In the genomic region with DNA sequence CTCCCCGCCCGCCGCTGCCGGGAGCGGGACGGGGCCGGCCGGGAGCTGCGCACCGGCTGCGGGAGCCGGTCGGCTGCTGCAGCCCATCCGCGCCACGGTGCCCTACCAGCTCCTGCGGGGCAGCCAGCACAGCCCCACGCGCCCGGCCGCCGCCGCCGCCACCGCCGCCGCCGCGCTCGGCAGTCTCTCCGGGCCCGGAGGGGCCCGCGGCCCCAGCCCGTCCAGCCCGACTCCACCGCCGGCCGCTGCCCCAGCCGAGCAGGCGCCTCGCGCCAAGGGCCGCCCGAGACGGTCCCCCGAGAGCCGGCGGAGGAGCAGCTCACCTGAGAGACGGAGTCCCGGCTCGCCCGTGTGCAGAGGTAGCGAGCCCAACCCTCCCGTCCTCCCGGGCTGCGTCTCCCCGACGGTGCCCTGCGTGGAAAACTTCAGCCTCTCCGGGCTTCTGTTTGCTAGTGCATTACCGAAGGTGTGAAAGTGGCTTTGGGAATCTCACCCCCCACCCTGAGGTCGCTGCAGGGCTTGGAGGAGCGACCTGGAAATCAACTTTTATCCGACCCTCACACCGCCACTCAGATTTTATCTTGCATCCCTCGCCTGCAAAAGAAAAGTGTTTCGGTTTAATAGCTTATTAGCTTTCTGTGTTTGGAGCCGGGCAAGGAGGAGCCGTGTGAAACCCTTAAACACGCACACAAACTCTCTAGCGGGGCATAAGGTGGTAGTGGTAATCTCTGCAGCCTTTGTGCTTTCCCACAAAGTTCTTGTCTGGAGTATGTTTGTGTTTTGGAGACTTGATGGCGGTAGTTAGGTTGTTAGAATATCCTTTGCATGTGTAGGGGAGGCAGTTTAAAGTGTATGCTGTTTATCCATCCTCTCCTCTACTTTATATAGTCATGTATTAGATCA, we compare ENCODE assay signal across 8 mouse cellular contexts. TPM values are rescaled to one million over a fixed set of nuclear protein-coding genes. Genes with fewer than 3 reads are reported as not detected.
DNase-seq lines count a peak whose midpoint lies in the region; ATAC-seq and TF ChIP-seq lines count a peak whose summit lies in the region.

No protein-coding gene starts in this region.

- ATAC-seq in forebrain, embryonic 14.5 days, result no peak; the same call in 1 of the 2 replicates
- ATAC-seq in midbrain, embryonic 11.5 days (ENCODE audit: low FRiP score), result no peak
- ATAC-seq in stomach, embryonic 14.5 days (ENCODE audit: insufficient number of reproducible peaks, insufficient read depth, low FRiP score, low read depth), result peak; percentile 7; the same call in 1 of the 2 replicates

- peak overlapping the region; percentile 64 for H3K4me2 ChIP-seq in forebrain, embryonic 14.5 days (ENCODE audit: low read length)
- peak overlapping the region; percentile 70 for H3K4me2 ChIP-seq in midbrain, embryonic 11.5 days
- peak overlapping the region; percentile 56 for H3K4me2 ChIP-seq in stomach, embryonic 14.5 days (replicated peaks; ENCODE audit: low read depth, low read length)

- peaks cover 16% of the 10 kb centered on the region for H3K4me1 ChIP-seq in forebrain, embryonic 14.5 days (ENCODE audit: control insufficient read depth, insufficient read depth, low read length)
- peaks cover 14% of the 10 kb centered on the region; the same call in 1 of the 2 replicates for H3K4me1 ChIP-seq in midbrain, embryonic 11.5 days (ENCODE audit: control insufficient read depth, insufficient read depth, low read length)
- H3K4me1 ChIP-seq in stomach, embryonic 14.5 days (ENCODE audit: control insufficient read depth, insufficient read depth, low read length), result peaks cover 13% of the 10 kb centered on the region; the same call in 1 of the 2 replicates

- H3K36me3 ChIP-seq in forebrain, embryonic 14.5 days (ENCODE audit: control insufficient read depth, insufficient read depth, low read length), result no peaks in the 10 kb centered on the region
- H3K36me3 ChIP-seq in midbrain, embryonic 11.5 days (ENCODE audit: control insufficient read depth, insufficient read depth, low read length), result no peaks in the 10 kb centered on the region
- no peaks in the 10 kb centered on the region for H3K36me3 ChIP-seq in stomach, embryonic 14.5 days (ENCODE audit: control insufficient read depth, insufficient read depth, low read length)

- H3K27me3 ChIP-seq in forebrain, embryonic 14.5 days (replicated peaks; ENCODE audit: control insufficient read depth, insufficient read depth, low read length), result no peaks in the 10 kb centered on the region
- H3K27me3 ChIP-seq in midbrain, embryonic 11.5 days (ENCODE audit: control insufficient read depth, insufficient read depth, low read length), result no peaks in the 10 kb centered on the region
- no peaks in the 10 kb centered on the region for H3K27me3 ChIP-seq in stomach, embryonic 14.5 days (ENCODE audit: control insufficient read depth, insufficient read depth, low read length)

- peak overlapping the region; percentile 99 for H3K27ac ChIP-seq in layer of hippocampus, adult 2 months
- H3K27ac ChIP-seq in forebrain, embryonic 14.5 days (ENCODE audit: low read depth, low read length), result peak overlapping the region; percentile 100
- H3K27ac ChIP-seq in midbrain, embryonic 11.5 days (ENCODE audit: low read depth, low read length), result peak overlapping the region; percentile 99
- peak overlapping the region; percentile 99 for H3K27ac ChIP-seq in stomach, embryonic 14.5 days (ENCODE audit: low read length)

- H3K9me3 ChIP-seq in forebrain, embryonic 14.5 days (replicated peaks; ENCODE audit: control insufficient read depth, low read length), result no peaks in the 10 kb centered on the region
- H3K9me3 ChIP-seq in midbrain, embryonic 11.5 days (ENCODE audit: control insufficient read depth, low read length), result no peaks in the 10 kb centered on the region
- no peaks in the 10 kb centered on the region for H3K9me3 ChIP-seq in stomach, embryonic 14.5 days (ENCODE audit: control insufficient read depth, low read depth, low read length)

- DNase-seq in layer of hippocampus, adult 2 months (ENCODE audit: low spot score in 2 of 2), result no peak
- DNase-seq in layer of hippocampus, adult 9-10 months (ENCODE audit: low spot score), result no peak
- DNase-seq in c-Kit-negative CD71-positive TER-119-positive erythroid progenitor cells, embryonic 14.5 days (ENCODE audit: low read depth, low spot score), result peak; percentile 34
- DNase-seq in forebrain, embryonic 14.5 days (ENCODE audit: low spot score), result peak; percentile 42
- peak; percentile 41 to 57 for DNase-seq in heart, postnatal 36 days
- peak; percentile 19 to 22 for DNase-seq in left cerebral cortex, postnatal 25 days (ENCODE audit: low spot score in 2 of 2)
- peak; percentile 96 for DNase-seq in midbrain, embryonic 11.5 days (ENCODE audit: low spot score, missing footprints)

- H3K9ac ChIP-seq in forebrain, embryonic 14.5 days (ENCODE audit: low read length), result peak overlapping the region; percentile 97
- peak overlapping the region; percentile 97 for H3K9ac ChIP-seq in midbrain, embryonic 11.5 days (ENCODE audit: low read length)
- peak overlapping the region; percentile 95 for H3K9ac ChIP-seq in stomach, embryonic 14.5 days (replicated peaks; ENCODE audit: low read depth, low read length)

- under 1% methylated on average over 59 of the region's 73 CpGs for WGBS in forebrain, embryonic 14.5 days
- WGBS in midbrain, embryonic 11.5 days, result under 1% methylated on average over 29 of the region's 73 CpGs
- under 1% methylated on average over 60 of the region's 73 CpGs for WGBS in stomach, embryonic 14.5 days

- no peak for TF ChIP-seq CTCF in layer of hippocampus, adult 2 months (conservative IDR thresholded peaks at IDR 0.05)

- H3K4me3 ChIP-seq in layer of hippocampus, adult 2 months, result peak overlapping the region; percentile 83
- peak overlapping the region; percentile 91 for H3K4me3 ChIP-seq in forebrain, embryonic 14.5 days (ENCODE audit: low read depth, low read length)
- H3K4me3 ChIP-seq in midbrain, embryonic 11.5 days (ENCODE audit: low read depth, low read length), result peak overlapping the region; percentile 90
- H3K4me3 ChIP-seq in stomach, embryonic 14.5 days (ENCODE audit: low read depth, low read length), result peak overlapping the region; percentile 86

- intact Hi-C loops in heart, postnatal 36 days (cut with DNase I), result loop anchor here (5.0 to 10.0 kb wide), 5 partner anchors 182 to 325 kb away; a partner anchor contains a TSS
- intact Hi-C loops in left cerebral cortex, postnatal 25 days (cut with DNase I), result loop anchor here (1.0 to 5.0 kb wide), 7 partner anchors 83 to 251 kb away; a partner anchor contains a TSS

RNA-seq across cellular contexts. Expression of a gene that starts 0.8 kb away (rescaled TPM):
- total RNA-seq in layer of hippocampus, adult 2 months (2021), result 10 to 100 TPM; 94.5 to 94.8 TPM
- polyA plus RNA-seq in forebrain, embryonic 14.5 days (2014; fragmentation: Nextera tagmentation; extraction: Ambion mirVana), result 10.6 and 10.9 TPM in 2 replicates
- 10 to 100 TPM in 1 of 2 experiments, 1 to 10 TPM in 1; 9.4 to 11.6 TPM for total RNA-seq in heart, postnatal 36 days (2021)
- 100 to 1,000 TPM; 122 to 123 TPM for total RNA-seq in left cerebral cortex, postnatal 25 days (2021)
- polyA plus RNA-seq in midbrain, embryonic 11.5 days (2014; fragmentation: Nextera tagmentation; extraction: Ambion mirVana), result 16.5 and 18.2 TPM in 2 replicates
- polyA plus RNA-seq in stomach, embryonic 14.5 days (2014; fragmentation: Nextera tagmentation; extraction: Ambion mirVana), result 10.9 and 11.6 TPM in 2 replicates

Comparison
In these comparisons a context has a peak if more than half of its experiments do, and no peak if none do; other contexts are left out.
1. DNase-seq: peak in c-Kit-negative CD71-positive TER-119-positive erythroid progenitor cells, embryonic 14.5 days (single experiment), forebrain, embryonic 14.5 days (single experiment), heart, postnatal 36 days (2 of 2), left cerebral cortex, postnatal 25 days (2 of 2) and midbrain, embryonic 11.5 days (single experiment); none in layer of hippocampus, adult 2 months (0 of 2) and layer of hippocampus, adult 9-10 months (single experiment).
2. RNA of a gene that starts 0.8 kb away (total RNA-seq): 122 to 123 TPM in left cerebral cortex, postnatal 25 days and 94.5 to 94.8 TPM in layer of hippocampus, adult 2 months; 9.4 to 11.6 TPM in heart, postnatal 36 days; every median in the first group is over 4 times any median in the second.
3. Peak in every context shown above with its lines, with median percentiles within 50 percentile points of each other: H3K27ac ChIP-seq, H3K4me3 ChIP-seq, H3K4me2 ChIP-seq and H3K9ac ChIP-seq.